Mouse (Mus musculus): ENCODE data around the gene Baiap2l1. TPM values are rescaled to one million over a fixed set of nuclear protein-coding genes. Genes with fewer than 3 reads are reported as not detected.

The Baiap2l1 gene
- total RNA-seq, 2 experiments from 2014 or later, result 5.1 to 7.0 TPM

DNA sequence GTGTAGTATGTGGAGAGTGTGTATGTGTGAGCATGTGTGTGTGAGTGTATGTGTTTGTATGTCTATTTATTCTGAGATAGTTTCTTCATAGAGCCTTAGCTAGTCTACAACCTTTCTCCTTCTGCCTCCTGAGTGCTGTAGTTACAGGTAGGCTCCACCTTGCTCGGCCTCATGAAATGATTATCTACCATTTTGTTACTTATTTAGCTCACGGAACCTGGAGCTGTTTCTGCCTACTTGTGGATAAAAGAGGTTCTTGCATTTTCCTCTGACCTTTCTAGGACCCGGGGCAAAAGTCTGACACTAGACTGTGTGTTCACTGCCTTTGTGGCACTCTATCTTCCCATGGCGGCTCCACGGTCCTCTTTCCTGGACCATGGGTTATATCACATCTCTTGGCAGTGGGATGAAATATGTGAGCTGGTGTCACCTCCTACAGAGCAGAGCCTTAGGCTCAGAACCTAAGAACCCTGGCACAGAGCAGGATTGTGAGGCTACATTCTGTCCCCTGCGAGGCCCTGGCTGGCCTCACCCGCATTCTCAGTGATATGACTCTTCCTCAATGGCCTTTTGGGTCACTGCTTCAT, 113.9 kb downstream of the Baiap2l1 start, which contains the start of gene Bri3:
Gene Bri3, plus strand, starts transcription at position 537 of the 587 bp plus-strand sequence.
- intact Hi-C loops (cut with DNase I), result no loop called here
- no peak for DNase-seq

DNA sequence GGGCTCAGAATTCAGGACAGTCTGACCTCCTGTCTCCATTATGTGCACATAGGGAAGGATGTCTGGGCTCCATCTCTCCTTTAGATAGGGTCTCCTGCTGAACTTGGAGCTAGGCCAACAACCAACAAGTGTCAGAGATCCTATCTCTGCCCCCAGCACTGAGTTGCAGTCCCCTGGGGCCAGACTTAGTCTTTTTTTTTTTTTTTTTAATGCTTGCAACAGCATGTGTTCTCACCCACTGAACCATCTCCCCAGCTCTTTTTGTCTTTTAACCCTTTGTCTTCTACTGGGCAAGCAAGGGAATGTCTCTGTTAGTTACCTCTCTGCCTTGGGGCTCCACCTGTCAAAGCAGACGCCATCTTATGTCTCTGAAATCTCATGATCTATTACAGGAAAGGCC, 118.9 kb downstream of the Baiap2l1 start:
- DNase-seq, result no peak
- intact Hi-C loops (cut with DNase I), result no loop called here

DNA sequence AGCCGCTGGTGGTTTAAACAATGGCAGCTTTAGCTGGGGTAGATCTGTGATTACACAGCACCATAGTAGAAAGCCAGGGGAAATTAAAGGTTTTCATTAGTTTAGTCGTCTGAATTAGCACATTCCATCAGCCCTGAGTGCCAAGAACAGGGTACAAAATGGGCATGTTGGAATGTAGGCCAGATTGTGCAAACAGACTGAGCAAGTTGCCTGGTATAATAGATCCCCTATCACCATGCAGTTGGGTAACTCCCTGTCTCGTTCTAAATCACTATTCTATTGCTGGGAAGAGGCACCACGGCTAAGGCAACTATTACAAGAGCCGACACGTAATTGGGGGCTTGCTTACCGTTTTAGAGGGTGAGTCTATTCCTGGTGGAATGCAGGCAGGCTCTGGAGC, 123.2 kb downstream of the Baiap2l1 start:
- DNase-seq, result no peak
- intact Hi-C loops (cut with DNase I), result no loop called here

DNA sequence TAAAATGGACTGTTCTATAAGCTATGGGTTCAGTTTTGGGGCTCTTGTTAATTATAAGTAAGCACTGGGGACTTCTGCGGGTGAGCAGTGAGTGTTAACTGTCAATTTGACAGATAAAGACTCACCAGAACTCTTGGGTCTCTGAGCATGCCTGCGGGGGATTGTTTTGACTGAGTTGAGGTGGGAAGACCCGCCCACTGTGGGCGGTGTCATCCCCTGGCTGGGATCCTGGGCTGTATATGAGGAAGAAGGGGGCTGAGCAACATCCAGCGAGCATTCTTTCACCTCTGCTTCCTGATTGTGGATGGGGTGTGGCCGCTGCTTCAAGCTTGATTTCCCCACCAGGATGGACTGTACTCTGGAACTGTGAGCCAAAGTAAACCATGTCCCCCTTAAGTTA, 123.7 kb downstream of the Baiap2l1 start:
- intact Hi-C loops (cut with DNase I), result no loop called here

DNA sequence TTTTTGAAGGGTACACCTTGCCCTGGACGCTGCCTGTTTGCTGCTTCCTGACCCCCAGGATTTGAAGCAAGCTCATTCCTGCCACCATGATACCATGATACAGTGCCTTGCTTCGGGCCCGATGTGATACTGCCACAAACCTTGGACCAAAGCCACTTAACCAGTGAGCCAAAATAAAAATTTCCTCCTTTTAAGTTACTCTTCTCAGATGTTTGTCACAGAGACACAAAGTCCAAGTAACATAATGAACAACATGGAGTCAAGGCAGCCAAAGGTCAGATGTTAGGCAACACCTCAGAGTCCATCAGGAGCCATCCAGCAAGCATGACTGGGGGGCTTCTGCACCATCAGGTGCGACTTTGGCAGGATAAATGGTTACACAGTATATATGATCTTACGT, 125.4 kb downstream of the Baiap2l1 start:
- DNase-seq, result no peak
- intact Hi-C loops (cut with DNase I), result no loop called here

More for the DNA sequence above, 123.7 kb downstream of the Baiap2l1 start:
- no peak for DNase-seq

DNA sequence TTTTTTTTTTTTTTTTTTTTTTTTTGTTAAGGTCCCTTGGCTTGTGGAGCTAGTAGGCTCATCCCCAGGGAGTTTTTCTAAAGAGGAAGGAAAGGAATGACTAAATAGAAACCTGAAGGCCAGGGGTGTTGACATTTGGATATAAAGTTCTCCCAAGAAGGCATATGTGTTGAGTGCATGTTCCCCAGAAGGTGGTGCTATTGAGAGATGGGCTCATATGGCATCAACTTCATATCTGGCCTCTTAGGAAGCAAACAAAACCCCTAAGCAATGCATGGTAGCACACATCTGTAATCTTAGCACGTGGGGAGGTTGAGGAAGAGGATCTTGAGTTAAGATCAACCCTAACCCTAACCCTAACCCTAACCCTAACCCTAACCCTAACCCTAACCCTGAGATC, 126.5 kb downstream of the Baiap2l1 start:
- intact Hi-C loops (cut with DNase I), result no loop called here
- DNase-seq, result no peak

DNA sequence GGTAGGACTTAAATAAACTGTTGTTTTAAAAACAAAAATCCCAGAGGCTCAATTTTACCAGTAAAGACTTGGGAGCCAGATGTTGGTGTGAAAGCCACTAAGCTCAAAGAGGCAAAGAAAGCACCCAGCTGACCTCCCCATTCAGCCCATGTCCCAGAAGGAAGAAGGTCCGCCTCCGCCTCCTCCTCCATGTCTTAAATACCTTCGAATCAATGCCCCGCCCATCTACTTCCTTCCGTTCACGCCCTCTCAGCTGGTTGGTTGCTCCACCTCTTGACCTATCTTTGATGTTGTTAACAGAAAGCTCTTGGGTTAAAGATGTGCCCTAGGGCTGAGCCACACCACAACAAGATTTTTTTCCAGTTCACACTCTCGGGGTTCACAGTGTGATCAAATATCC, 127.7 kb downstream of the Baiap2l1 start:
- no peak for DNase-seq
- intact Hi-C loops (cut with DNase I), result no loop called here

DNA sequence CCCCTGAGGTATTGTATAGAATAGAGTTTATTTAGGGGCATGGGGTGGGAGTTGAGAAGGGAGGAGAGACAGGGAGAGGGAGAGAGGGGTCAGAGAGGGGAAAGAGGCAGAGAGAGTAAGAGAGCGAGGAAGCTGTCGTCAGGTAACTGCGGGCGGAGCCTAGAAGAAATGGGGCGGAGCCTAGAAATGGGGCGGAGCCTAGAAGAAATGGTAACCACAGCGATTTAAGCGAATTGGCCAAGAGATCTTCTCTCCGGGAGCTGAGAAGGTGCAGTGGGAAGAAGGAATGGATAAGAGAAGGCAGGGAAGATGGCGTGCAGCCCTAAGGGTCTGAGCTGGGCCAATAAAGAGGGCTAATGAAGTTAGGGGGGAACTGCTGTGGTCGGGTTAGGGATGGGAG, 131.7 kb downstream of the Baiap2l1 start:
- DNase-seq, result no peak
- intact Hi-C loops (cut with DNase I), result no loop called here

DNA sequence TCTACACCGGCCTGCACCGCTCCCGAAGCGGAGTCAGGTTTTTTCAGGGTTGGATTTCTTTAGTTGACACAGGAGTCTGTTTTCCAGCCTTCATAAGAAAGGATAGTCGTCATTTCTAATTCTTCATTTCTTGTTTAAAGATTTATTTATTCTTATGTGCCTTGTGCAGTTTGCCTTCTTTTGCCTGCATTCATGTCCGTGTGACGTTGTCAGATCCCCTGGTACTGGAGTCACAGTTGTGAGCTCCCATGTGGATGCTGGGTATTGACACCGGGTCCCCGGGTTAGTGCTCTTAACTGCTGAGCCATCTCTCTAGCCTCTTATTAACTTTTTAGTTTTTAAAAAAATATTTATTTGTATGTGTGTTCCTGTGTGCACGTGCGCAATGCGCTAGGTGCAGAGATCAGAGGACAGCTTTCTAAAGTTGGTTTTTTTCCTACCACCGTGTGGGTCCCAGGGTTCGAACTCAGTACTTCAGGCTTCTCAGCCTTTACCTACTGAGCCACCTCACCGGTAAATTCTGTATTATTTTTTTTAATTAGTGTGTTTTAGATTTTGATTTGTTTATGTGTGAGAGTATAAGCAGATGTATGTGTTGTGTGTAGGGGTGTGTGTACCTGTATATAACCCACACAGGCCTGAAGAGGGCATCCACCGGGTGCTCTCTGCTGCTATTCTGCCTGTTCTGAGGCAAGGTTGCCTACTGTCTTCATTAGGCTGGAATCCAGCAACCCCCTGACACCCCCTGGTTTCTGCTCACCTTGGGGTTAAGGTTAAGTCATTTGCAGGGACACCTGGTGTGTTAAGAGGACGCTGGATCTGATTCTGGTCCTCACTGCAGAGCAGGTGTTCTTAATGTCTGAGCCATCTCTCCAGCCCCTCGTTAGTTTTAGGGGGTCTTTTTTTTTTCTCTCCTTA, 133.8 kb downstream of the Baiap2l1 start:
- intact Hi-C loops (cut with DNase I), result loop anchor here (2.0 kb wide), 1 partner anchor 29 kb away; no protein-coding TSS in a partner anchor
- DNase-seq, result no peak

DNA sequence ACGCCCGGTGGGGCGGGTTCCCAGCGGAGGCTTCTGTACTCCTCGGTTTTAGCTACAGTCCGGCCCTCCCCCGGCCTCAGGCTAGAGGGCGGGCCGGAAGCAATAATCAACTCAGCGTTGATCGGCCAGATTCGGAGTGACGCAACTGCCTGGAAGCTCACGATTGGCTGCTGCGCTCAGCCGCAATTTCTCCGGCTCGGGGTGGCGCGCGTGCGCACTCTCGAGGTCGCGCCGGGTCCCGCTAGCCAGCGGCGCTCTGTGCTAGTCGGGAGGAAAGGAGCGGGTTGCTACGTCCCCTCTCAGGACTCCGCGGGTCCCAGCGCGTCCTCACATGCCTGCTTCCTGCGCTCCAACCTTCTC, 134.4 kb downstream of the Baiap2l1 start, which contains the start of gene Tecpr1:
Gene Tecpr1, minus strand, starts transcription at position 113 of the 360 bp plus-strand sequence.
- DNase-seq, result peak; percentile 94 to 95
- intact Hi-C loops (cut with DNase I), result loop anchor here (2.0 kb wide), 1 partner anchor 29 kb away; no protein-coding TSS in a partner anchor

DNA sequence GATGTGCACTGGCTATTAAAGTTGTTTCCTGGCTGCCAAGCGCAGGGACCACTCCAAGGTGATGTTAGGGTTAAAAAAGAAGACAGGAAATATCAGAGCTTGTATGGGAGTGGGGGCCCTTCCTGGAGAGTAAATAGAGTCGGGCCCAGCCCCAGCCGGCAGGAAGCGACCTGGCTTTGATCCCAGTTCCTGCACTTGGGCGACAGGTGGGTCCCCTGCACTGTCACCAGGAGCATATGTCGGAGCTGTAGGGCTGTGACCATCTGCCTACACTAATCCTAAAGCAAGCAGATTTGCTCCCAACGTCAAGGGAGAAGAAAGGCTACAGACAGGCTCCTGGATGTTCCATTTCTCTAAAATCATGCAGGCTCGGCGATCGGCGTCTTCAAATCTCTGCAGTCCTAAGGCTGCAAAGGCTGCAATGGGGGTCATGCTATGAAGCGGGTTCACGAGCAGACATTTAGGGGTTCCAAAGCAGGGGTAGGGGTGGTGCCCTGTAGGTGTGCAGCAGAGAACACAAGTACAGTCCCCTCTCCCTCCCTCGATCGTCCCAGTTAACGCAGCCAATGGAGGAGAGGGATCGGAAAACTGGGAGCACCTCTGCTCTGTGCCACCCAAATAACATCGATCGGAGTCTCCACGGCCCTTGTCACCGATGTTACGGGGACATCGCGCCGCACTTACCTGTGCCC, 135.0 kb downstream of the Baiap2l1 start:
- intact Hi-C loops (cut with DNase I), result loop anchor here (2.0 kb wide), 1 partner anchor 30 kb away; no protein-coding TSS in a partner anchor
- DNase-seq, result peak; percentile 64 to 66

DNA sequence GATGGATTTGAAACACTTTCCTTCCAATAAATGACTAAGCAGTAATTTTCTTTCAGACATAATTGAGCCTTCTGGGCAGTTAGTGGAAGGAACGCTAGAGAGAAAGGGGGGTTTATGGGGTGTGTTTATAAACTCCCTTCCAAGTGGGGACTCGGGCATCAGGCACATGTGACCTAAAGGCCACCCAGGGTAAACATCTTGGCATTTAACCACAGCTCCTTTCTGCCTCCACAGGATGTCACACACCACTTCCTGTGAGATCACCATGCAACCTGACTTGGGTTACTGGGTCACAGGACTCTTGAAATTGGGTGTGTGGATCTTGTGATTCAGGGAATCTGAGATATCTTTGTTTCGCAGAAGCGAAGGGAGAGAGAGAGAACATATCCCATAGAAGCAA, 136.6 kb downstream of the Baiap2l1 start:
- intact Hi-C loops (cut with DNase I), result no loop called here
- no peak for DNase-seq

DNA sequence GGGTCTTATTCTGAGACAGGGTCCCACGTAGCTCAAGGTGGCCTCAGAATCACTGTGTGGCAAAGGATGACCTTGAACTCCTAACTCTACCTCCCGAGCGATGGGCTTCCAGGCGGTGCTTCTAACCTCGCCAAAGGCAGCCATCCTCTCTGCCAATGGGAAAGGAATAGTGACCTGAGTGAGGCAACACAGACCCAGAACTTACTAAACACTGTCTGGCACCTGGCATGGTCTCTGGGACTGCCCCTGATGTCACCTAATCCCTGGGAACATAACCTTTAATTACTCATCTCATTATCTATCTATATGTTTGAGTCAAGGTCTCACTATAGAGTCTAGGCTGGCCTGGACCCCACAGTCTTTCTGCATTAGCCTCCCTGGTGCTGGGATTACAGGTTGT, 138.0 kb downstream of the Baiap2l1 start:
- intact Hi-C loops (cut with DNase I), result no loop called here
- DNase-seq, result no peak

DNA sequence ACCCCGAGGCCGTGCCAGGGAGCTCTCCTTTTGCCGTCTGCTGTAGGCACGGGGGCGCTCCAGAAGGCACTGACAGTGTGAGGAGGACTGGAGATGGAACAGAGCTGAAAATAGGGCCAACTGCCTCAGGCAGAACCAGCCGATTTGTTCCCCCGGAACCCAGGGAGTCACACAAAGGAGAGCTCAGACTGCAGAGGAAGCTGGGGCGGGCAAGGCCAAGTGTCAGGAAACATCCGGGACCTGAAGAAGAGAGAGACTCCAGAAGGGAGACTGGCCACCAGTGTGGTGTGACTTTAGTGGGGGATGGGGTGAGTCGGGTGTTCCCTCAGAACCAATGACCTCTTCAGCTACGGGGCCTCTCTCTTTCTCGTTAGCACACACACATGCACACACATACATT, 138.6 kb downstream of the Baiap2l1 start:
- intact Hi-C loops (cut with DNase I), result no loop called here
- no peak for DNase-seq

DNA sequence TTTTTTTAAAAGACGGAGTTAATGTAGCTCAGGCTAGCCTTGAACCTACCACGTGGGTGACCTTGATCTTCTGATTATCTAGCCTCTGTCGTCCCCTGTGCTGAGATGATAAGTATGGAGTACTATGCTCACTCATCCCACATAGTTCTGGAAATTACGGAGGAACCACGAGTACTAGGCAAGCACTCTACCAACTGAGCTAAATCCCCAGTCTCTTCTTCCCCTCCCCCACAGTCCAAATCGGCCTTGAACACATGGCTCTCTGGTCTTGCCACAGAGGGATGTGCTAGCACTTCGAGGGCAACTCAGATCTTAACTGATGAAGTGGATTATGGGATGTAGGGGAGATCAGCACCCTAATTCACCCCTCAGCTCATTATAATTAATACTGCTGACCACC, 139.9 kb downstream of the Baiap2l1 start:
- intact Hi-C loops (cut with DNase I), result no loop called here
- no peak for DNase-seq

DNA sequence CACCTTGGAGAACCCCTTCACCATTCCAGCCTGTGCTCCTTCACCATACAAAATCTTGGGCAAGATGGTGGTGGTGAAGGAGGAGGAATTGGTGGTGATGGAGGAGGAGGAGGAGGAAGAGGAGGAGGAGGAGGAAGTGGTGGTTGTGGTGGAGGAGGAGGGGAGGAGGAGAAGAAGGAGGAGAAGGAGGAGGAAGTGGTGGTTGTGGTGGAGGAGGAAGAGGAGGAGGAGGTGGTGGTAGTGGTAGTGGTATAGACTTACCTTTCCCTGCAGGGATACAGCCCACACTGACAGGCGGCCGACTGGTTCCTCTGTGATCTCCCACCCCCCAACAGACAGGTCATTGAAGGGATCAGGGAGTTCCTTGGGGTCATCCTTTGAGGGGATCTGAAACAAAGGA, 141.9 kb downstream of the Baiap2l1 start:
- intact Hi-C loops (cut with DNase I), result no loop called here
- no peak for DNase-seq

Other genes with a start within 250 kb of the Baiap2l1 start
- gene Bhlha15, start 167.8 kb downstream of the Baiap2l1 start, total RNA-seq (2021), result not detected
- 10 to 100 TPM; 27.0 to 31.8 TPM for gene Tecpr1, start 134.5 kb downstream of the Baiap2l1 start, total RNA-seq (2021)
- 100 to 1,000 TPM; 129 to 137 TPM for gene Bri3, start 113.7 kb downstream of the Baiap2l1 start, total RNA-seq (2021)
- gene Nptx2, start 187.8 kb upstream of the Baiap2l1 start, total RNA-seq (2021), result under 1 TPM; 0.11 to 0.14 TPM

Measured in heart, postnatal 36 days (tissue).